Mouse (Mus musculus) limb, embryonic 11.5 days (tissue): Measurements from ENCODE around the gene Tmem254b. TPM values are rescaled to one million over a fixed set of nuclear protein-coding genes. Genes with fewer than 3 reads are reported as not detected.
"Not testable (repeated sequence)": the region's sequence is repeated elsewhere in the genome, so short reads cannot be mapped to it uniquely, and the experiment has no call there.

ENCODE experiments used
- ATAC-seq: fragments of 200-750 bp; cut with Nextera tagmentation; 2 replicates; pipeline ENCODE4 v1.8.0; 2017; ENCODE audit warnings: low read depth; ENCODE audit not compliant: insufficient number of reproducible peaks, low FRiP score, low TSS enrichment
- DNase-seq: peaks from one replicate; pipeline ENCODE4 v3.0.0-alpha.2; 2015; ENCODE audit warnings: low spot score
- H3K27ac ChIP-seq: fragments of 300-500 bp; sonication (generic); replicated peaks from 2 replicates; pipeline ENCODE4 v1.5.1; 2014; ENCODE audit warnings: low read depth, mild to moderate bottlenecking, low read length
- H3K27me3 ChIP-seq: fragments of 300-500 bp; sonication (generic); 2 replicates; pipeline ENCODE4 v1.6.1; 2014; ENCODE audit warnings: mild to moderate bottlenecking, low read length, mixed read lengths; ENCODE audit not compliant: control insufficient read depth, insufficient read depth
- H3K36me3 ChIP-seq: fragments of 300-500 bp; sonication (generic); 2 replicates; pipeline ENCODE4 v1.6.1; 2014; ENCODE audit warnings: mild to moderate bottlenecking, low read length, moderate library complexity, mixed read lengths; ENCODE audit not compliant: control insufficient read depth, insufficient read depth
- H3K4me1 ChIP-seq: fragments of 300-500 bp; sonication (generic); 2 replicates; pipeline ENCODE4 v1.6.1; 2014; ENCODE audit warnings: low read length, mixed read lengths; ENCODE audit not compliant: control insufficient read depth, insufficient read depth
- H3K4me2 ChIP-seq: fragments of 300-500 bp; sonication (generic); 2 replicates; pipeline ENCODE4 v1.6.1; 2014; ENCODE audit warnings: low read depth, mild to moderate bottlenecking, moderate library complexity; ENCODE audit not compliant: severe bottlenecking
- H3K4me3 ChIP-seq: fragments of 300-500 bp; sonication (generic); 2 replicates; pipeline ENCODE4 v1.5.1; 2014; ENCODE audit warnings: low read depth, low read length
- H3K9ac ChIP-seq: fragments of 300-500 bp; sonication (generic); 2 replicates; pipeline ENCODE4 v1.6.1; 2014; ENCODE audit warnings: mild to moderate bottlenecking, low read length
- H3K9me3 ChIP-seq: fragments of 300-500 bp; sonication (generic); 2 replicates; pipeline ENCODE4 v1.6.1; 2016; ENCODE audit warnings: low read length; ENCODE audit not compliant: control insufficient read depth
- WGBS: fragments of 180-500 bp; shearing (Covaris S2); extraction: QIAGEN DNeasy Blood & Tissue Kit; methylation state at CpG from one replicate; pipeline ENCODE4 v1.1.7; 2014; 5-methylcytosine and 5-hydroxymethylcytosine counted together
- polyA plus RNA-seq: library from polyadenylated mRNA; unstranded; fragments of >200 nt; fragmentation: Nextera tagmentation; extraction: Ambion mirVana; gene quantifications from 2 replicates; pipeline ENCODE4 v1.2.1, GENCODE M21; 2014

Gene Tmem254b
- 19.6 and 21.2 TPM in 2 replicates for polyA plus RNA-seq

DNA sequence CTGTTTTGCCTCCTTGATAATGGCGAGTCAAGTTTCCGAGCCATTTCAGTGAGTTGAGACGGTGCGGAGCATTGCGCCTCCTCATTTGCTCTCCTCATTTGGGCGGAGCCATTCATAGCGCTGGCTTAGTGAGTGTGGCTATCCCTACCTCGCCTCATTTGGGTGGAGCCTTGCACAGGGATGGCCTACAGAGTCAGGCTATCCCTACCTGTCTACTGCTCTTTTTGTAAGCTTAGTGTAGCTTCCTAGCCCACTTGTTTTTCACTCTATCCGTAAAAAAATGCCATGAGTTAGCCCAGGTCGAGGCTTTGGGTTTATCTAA, at the start of gene Tmem254b:
TSS of gene Tmem254b (minus strand) at position 116 of the 322 bp plus-strand sequence.
- not testable (repeated sequence) for H3K36me3 ChIP-seq, H3K27me3 ChIP-seq, H3K4me1 ChIP-seq, H3K27ac ChIP-seq, H3K9ac ChIP-seq, H3K4me2 ChIP-seq, ATAC-seq, DNase-seq, H3K9me3 ChIP-seq, H3K4me3 ChIP-seq
- no CpG with 5 or more reads among the region's 10 CpGs for WGBS

DNA sequence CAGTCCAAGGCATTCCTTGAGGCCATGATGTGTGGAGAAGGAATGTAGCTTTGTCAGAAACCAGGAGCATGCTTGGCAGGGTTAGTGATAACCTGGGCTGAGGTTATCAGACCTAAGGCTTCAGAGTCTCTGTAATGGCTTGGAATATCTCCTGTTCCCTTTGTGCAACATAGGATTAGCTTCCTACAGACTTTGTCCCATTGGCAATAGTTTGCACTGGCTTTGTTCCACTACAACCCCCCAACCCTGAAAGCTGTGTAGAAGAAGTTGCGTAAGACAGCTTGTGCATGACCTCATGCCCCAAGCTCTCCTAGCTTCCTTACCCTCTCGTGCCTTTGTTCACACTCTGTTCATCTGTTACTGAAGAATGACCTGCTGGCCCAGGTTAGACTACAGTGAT, 30.3 kb upstream of the Tmem254b start:
- ATAC-seq, H3K27ac ChIP-seq, H3K4me2 ChIP-seq, H3K9me3 ChIP-seq, DNase-seq, H3K9ac ChIP-seq, H3K27me3 ChIP-seq, H3K4me1 ChIP-seq, H3K36me3 ChIP-seq, H3K4me3 ChIP-seq: not testable (repeated sequence)
- no CpG with 5 or more reads among the region's 2 CpGs for WGBS

DNA sequence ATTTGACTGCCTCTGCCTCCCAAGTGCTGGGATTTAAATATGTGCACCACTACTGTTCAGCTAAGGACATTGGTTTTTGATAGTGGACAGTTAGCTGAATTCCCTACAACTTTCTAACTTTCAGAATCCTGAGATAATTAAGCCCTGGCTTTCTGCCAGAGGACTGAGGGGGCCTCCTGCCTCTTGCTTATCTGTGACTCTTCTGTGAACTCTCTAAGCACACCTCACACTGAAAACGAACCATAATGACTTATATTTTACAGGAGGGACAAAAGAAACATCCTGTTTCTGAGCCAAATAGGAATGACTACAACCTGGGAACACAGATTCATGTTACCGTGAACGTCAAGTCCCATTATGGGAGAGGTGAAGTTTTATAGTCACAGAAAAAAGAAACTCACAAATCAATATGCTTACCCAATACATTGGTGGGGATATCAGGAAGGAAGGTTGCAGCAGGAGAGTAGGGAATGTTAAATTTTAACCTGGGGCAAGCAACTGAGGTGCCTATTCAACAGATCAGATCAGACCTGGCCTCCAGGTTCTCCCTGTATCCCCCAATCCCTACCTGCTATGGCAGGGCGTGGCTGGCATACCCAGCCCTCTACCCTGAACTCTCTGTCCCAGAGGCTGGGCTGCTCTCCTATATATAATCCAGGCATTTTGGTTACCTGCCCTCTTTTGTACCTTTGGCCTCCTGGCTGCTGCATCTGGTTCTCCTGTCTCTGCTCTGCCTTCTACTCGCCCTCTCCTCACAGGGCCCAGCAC, 9.6 kb upstream of the Tmem254b start:
- H3K4me3 ChIP-seq, H3K9me3 ChIP-seq, H3K27me3 ChIP-seq, DNase-seq, H3K27ac ChIP-seq, H3K4me1 ChIP-seq, H3K36me3 ChIP-seq, H3K4me2 ChIP-seq, ATAC-seq, H3K9ac ChIP-seq: not testable (repeated sequence)
- no CpG with 5 or more reads among the region's 5 CpGs for WGBS

DNA sequence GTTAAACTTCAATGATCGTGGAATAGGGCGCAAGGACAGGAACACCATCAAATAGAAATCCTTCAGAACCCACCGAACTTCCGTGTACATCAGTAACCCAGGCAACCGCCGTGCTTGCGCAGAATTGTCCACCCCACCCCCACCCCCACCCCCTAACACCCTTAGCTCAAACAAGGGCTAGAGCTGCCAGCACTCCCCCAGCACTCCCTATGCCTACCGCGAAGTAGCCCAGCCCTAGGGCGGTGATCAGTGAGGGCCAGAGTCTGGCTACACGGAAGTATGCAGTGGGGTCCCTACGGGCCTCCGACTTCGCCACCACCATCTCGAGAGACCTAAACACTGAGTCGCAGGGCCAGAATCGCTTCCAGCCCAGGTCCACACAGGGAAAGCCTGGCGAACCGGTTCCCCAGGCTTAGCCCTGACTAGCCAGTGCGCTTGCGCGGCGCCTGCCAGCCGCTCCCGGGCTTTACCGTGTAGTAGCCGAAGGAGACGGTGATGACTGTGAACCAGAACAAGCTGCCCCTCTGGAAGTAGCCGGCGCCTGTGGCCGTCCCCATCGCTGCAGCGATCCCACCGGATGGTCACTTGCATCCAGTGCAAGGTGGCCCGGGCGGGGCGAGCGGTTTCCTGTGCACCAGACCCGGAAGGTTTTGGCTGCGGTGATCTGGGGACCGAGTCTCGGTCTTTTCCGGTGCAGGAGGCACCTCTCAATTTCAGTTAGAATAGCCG, 480 bp downstream of the Tmem254b start:
- peak; percentile 39; the same call in 1 of the 2 replicates for ATAC-seq
- no CpG with 5 or more reads among the region's 44 CpGs for WGBS
- not testable (repeated sequence) for H3K4me2 ChIP-seq, H3K4me1 ChIP-seq, H3K36me3 ChIP-seq, H3K9me3 ChIP-seq, H3K4me3 ChIP-seq, H3K27ac ChIP-seq, H3K27me3 ChIP-seq, H3K9ac ChIP-seq, DNase-seq

DNA sequence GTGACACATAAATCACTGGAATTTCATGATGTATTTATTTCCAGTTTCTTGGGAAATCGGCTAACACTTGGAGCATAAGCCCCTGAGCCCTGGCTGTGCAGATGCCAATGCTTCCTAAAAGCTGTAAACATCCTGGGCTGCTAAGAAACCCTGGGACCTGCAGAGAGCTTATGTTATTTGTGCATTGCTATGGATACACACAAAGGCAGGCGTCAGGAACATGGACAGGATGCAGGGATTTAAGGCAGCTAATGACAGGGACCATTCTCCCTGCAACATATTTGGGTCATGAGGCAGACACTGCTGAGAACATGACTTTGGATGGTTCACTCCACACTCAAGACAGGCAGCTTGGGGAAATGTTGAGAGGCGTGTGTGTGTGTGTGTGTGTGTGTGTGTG, 9.0 kb downstream of the Tmem254b start:
- no CpG with 5 or more reads among the region's 3 CpGs for WGBS
- H3K9ac ChIP-seq, H3K27me3 ChIP-seq, H3K27ac ChIP-seq, DNase-seq, H3K4me2 ChIP-seq, H3K4me3 ChIP-seq, H3K4me1 ChIP-seq, H3K9me3 ChIP-seq, H3K36me3 ChIP-seq, ATAC-seq: not testable (repeated sequence)

DNA sequence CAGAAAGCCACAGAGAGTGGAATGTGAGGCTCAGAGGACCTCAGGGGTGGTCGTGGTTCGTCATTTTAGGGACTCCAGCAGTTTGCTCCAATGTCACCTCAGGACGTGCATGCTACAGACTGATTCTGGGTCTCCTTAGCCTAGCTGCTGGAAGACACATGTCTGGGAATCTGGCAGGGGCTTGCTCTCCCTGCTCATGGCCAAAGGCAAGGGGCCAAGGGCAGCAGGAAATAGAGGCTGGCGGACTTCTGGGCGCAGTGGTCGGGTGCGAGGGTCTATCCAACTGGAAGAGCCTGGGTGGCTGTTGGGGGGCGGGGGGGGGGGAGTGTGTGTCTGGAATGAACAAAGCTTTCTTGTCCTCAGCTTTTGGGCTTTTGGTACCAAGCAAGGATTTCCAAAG, 18.5 kb downstream of the Tmem254b start:
- WGBS, result no CpG with 5 or more reads among the region's 8 CpGs
- H3K9ac ChIP-seq, H3K27me3 ChIP-seq, H3K4me3 ChIP-seq, H3K4me1 ChIP-seq, H3K36me3 ChIP-seq, DNase-seq, H3K27ac ChIP-seq, ATAC-seq, H3K9me3 ChIP-seq, H3K4me2 ChIP-seq: not testable (repeated sequence)

DNA sequence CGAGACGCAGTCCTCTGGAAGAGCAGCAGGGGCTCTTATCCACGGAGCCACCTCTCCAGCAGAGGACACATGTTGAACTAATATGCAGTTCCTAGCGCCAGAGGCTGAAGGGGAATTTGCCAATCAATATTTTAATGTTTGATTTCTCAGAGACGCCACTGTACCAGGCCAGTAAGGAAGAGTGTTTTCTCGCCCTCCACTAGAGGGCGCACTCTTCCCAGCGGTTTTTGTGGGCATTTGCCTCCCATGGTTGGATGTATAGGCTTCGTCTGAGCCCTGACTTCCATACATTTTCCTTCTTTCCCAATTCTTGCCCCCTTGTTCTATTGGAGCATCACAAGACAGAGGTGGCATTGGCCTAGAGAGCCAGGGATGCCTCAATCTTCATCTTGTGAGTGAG, 20.2 kb downstream of the Tmem254b start:
- H3K4me2 ChIP-seq, H3K9me3 ChIP-seq, H3K27ac ChIP-seq, H3K4me3 ChIP-seq, H3K9ac ChIP-seq, ATAC-seq, H3K36me3 ChIP-seq, H3K4me1 ChIP-seq, DNase-seq, H3K27me3 ChIP-seq: not testable (repeated sequence)
- no CpG with 5 or more reads among the region's 9 CpGs for WGBS

DNA sequence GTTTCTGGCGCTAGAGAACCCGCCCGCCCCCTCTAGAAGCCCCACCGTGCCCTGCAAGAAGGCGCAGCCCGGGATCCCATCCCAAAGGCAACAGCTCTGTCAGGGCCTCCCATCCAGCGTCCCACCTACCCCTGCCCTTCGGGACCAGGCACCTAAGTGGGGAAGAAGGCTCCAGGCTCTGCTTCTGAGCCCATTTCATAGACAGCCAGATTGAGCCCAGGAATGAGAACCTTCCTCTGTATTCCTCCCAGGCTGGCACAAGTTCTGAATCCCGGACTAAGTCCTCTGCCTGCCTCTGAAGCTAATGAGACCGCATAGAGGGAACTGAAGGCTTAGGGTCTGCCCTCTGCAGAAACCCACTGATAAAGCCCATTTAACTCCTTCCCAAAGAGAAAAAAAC, 24.5 kb downstream of the Tmem254b start, which contains the start of gene Plac9b:
TSS of gene Plac9b (minus strand) at position 101 of the 400 bp plus-strand sequence.
- not testable (repeated sequence) for H3K9ac ChIP-seq, H3K27ac ChIP-seq, H3K4me2 ChIP-seq, H3K4me1 ChIP-seq, DNase-seq, H3K9me3 ChIP-seq, H3K4me3 ChIP-seq, H3K36me3 ChIP-seq, H3K27me3 ChIP-seq, ATAC-seq
- WGBS, result no CpG with 5 or more reads among the region's 10 CpGs
